Mouse (Mus musculus) left cerebral cortex, adult 9 months (tissue): ENCODE results near the gene Gm20425.

ENCODE experiments used
- DNase-seq, 2 experiments: peaks; one replicate each; pipeline ENCODE4 v3.0.0; 2022; ENCODE audit warnings: low spot score in 2 of 2

Gene Gm20425

GRCm38 (mm10) chr9:103230151-103230951, at the start of gene Gm20425, which contains the start of gene Trf:
Gm20425 (minus strand) TSS chr9:103230307.
Trf (minus strand) TSS chr9:103230444.
- DNase-seq, result peak; percentile 65 to 76

- DNase-seq, result no peak
These were observed 46.8 kb upstream of the Gm20425 start for GRCm38 (mm10) chr9:103276876-103277275.

- no peak for DNase-seq
These were observed 45.6 kb upstream of the Gm20425 start for GRCm38 (mm10) chr9:103275676-103276075.

GRCm38 (mm10) chr9:103274819-103275218, 44.7 kb upstream of the Gm20425 start:
- DNase-seq, result no peak

- no peak for DNase-seq
These were observed 41.0 kb upstream of the Gm20425 start for GRCm38 (mm10) chr9:103271104-103271503.

GRCm38 (mm10) chr9:103265778-103266177, 35.7 kb upstream of the Gm20425 start:
- DNase-seq, result no peak

- DNase-seq, result no peak
These were observed 22.8 kb upstream of the Gm20425 start for GRCm38 (mm10) chr9:103252906-103253305.

- no peak for DNase-seq
These were observed 18.5 kb upstream of the Gm20425 start for GRCm38 (mm10) chr9:103248618-103249017.

- no peak for DNase-seq
These were observed 16.5 kb upstream of the Gm20425 start for GRCm38 (mm10) chr9:103246526-103247168.

GRCm38 (mm10) chr9:103243640-103244039, 13.5 kb upstream of the Gm20425 start:
- no peak for DNase-seq

GRCm38 (mm10) chr9:103241206-103241605, 11.1 kb upstream of the Gm20425 start:
- DNase-seq, result no peak

- no peak for DNase-seq
These were observed 9.4 kb upstream of the Gm20425 start for GRCm38 (mm10) chr9:103239471-103239870.

- peak in 1 of 2 experiments; percentile 36 for DNase-seq
These were observed 4.6 kb upstream of the Gm20425 start for GRCm38 (mm10) chr9:103234565-103235165.

- DNase-seq, result no peak
These were observed 4.0 kb upstream of the Gm20425 start for GRCm38 (mm10) chr9:103234059-103234458.

- DNase-seq, result no peak
These were observed 2.9 kb upstream of the Gm20425 start for GRCm38 (mm10) chr9:103233006-103233395.

GRCm38 (mm10) chr9:103232232-103233005, 2.3 kb upstream of the Gm20425 start:
- DNase-seq, result no peak

GRCm38 (mm10) chr9:103229037-103229867, 855 bp downstream of the Gm20425 start:
- DNase-seq, result no peak

GRCm38 (mm10) chr9:103228370-103229003, 1.6 kb downstream of the Gm20425 start:
- no peak for DNase-seq

- no peak for DNase-seq
These were observed 2.3 kb downstream of the Gm20425 start for GRCm38 (mm10) chr9:103227760-103228159.

- no peak for DNase-seq
These were observed 3.3 kb downstream of the Gm20425 start for GRCm38 (mm10) chr9:103226806-103227205.
